Mouse (Mus musculus) T-cell, adult 2 months (primary cell): ENCODE measurements around the gene Tulp4.

Experiments
- DNase-seq: peaks from one replicate; pipeline ENCODE4 v3.0.0; 2022; ENCODE audit warnings: low spot score

Gene Tulp4

DNA sequence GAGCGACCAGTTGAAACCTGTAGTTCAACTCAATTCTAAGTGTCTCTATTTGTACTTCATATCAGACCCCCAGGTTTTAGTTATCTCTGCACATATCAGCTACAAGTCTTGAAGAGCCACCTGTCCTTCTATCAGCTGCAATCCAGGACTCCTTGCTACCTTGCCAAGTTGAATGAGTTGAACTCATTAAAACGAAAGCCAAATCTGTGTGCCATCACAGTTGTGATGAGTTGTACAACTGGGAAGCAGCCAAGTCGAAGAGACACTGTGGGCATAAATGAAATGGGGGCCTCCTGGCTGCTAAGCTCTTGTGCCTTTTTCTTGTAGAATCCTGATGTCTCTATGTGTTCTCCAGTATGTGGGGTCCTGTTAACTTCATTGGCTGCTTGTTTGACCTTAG is 19.2 kb downstream of the Tulp4 start:
- DNase-seq = no peak

DNA sequence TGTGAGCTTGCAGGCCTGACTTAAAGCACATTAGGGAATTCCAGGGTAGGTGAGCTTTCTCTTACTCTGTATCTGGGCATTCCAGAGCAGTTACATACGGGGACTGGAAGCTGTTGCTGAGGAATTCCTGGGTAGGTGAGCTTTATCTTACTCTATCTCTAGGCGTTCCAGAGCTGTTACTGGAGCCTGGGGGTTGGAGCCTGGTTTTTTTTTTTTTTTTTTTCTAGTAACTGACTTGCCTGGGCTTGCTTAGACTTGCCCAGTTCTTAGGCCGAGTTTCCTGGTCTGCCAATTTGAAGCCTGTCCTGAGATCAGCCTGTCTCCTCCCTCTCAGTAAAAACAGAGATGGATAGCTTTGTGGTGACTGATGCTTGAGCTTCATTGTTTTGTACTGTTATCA is 21.8 kb downstream of the Tulp4 start:
- DNase-seq = no peak

DNA sequence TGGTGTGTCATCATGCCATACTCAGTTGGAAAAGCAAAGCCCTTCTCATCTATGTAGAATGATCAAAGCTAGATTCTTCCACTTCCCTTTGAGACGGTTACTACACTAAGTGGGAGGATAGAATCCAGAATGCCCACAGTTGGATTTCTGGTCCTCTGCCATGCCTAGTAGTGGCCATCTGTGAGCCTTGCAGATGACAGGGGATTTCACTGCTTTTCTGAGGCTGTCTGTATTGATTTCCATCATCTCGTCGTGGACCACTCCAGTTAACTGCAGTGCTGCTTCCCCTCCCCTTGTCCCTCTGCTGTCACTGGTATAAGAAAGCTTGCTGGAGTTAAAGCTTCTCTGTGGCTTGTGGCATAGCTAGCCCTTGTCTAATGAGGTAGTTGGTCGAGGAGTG is 23.1 kb downstream of the Tulp4 start:
- DNase-seq = no peak

DNA sequence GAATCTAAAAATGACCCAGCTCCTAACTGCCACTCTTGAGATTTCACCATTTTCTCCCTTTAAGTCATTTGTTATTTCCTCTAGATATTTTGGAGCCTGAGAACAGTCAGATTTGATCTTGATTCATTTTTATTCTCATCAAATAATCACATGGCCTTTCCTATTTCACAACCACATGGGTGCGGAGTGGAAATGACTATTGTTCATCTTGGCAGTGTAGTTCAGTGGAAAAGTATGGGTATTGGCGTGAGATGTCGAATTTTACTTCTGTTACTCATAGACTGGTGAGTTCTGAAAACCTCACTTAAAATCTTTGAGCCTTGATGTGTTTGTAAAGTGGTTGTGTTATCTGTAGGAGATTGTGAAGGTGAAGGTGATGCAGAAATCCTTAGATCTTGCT is 24.8 kb downstream of the Tulp4 start:
- DNase-seq = no peak

DNA sequence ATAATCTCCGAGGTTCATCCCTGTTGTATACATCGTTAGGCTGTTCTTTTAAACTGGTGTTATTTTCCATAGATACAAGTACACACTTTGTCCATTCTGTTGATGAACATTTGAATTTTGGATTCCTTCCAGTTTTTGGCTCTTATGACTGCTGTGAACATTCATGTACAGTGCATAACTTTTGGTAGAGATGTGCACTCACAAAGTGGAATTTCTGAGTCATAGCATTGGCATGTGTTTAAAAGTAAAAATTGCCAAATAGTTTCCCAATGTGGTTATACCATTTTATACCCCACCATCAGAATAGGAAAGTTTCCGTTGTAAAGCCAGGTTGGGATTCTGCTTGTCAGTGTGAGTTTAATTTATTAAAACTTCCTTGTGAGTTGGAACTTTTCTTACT is 34.6 kb downstream of the Tulp4 start:
- DNase-seq = no peak

DNA sequence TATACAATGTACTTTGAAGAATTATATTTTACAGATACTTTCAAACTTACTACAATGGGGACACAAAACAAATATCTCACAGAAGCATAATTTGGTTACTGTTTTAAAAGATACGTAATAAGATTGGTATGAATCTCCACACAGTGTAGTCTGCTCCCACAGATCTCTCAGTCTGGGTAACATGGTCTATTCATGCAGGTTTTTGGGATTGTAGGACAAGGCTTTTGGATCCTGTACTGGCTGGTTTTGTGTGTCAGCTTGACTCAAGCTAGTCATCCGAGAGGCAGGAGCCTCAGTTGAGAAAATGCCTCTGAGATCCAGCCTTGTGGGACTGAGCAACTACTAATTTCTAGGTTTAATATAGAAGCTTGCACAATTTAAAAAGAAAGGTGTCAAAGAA is 35.1 kb downstream of the Tulp4 start:
- no peak for DNase-seq

DNA sequence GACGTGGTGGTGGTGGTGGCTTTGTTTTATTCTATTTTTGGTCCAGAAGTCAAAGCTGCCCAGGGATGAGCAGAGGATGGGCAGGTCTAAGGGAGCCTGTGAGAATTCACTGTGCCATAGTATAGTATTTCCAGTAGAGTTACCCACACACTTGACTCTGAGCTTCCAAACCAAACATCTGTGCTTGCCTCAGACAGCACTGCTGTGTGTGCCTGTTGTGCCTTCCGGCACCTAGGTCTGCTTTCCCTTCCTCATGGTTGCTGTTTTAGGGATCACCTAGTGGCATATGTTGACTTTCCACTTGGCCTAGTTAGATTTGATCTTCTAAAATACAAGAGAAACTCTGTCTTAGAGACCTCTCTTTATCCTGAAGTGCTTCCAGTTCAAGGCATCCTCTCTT is 39.0 kb downstream of the Tulp4 start:
- no peak for DNase-seq

DNA sequence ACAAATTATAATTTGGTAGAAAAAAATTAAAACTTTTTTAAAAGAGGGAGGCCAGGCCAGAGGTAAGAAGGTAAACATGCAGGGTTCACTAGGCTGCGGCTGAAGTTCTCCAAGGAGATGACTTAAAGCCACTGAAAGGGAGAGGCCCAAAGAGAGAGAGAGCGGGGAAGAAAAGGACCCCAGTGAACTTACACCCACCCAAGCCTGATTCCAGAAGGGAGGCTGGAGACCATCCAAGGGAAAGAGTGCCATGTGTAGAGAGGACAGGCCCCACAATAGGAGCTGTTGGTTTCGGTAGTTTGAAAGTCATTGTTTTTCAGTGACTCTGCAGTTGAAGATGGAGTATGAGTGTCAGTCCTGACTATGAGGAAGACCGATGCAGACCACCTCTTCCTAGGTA is 46.7 kb downstream of the Tulp4 start:
- no peak for DNase-seq

DNA sequence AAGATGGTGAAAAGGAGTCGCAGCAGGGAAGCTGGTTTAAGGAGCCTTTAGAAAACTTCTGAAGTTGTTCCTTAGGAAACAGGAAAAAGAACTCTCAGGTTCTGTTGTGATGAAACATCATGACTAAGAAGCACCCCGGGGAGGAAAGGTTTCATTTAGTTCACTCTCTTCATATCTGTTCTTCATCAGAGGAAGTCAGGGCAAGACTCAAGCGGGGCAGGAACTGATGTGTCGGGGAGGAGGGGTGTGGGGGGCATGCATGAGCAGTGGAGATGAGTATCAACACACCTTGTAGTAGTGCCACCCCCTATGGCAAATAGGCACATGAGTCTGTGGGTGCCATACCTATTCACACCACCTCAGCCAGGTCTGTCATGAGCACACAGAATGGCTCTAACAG is 47.3 kb downstream of the Tulp4 start:
- DNase-seq = peak; percentile 37

DNA sequence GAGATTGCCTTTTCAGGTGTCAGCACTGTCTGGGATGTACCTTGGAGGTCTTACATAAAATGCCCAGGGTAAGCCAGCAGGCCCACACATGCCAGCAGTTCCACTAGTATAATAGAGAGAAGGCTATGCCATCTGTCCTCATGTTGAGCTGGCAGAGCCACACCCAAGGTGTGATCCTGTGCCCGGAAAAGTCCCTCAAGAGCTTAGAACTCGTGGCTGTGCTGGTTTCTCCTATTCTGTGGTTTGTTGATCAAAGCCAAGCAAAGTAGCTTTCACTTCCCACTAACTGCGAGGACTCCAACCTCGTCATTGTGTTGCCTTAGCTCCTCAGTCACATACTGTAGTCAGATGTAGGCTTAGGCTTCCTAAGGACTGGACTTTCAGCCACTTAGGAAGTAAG is 48.1 kb downstream of the Tulp4 start:
- peak; percentile 54 for DNase-seq

DNA sequence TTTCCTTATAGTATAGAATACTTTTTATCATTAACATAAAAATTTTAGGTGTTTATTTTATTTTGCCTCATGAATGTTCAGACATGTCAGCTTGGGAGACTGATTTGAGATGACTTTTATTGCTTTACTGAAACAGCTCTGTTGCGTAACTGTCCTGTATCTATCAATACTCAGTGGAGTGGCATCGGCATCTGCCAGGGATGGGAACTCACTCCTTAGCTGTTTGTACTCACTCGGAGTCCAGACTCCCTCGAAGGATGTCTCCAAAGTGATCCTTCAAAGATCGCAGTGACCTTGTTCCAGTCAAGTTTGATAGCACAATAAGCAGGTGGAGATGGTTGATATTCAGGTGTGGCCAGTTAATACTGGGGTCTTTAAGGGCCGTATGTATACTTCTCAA is 54.3 kb downstream of the Tulp4 start:
- DNase-seq = no peak

DNA sequence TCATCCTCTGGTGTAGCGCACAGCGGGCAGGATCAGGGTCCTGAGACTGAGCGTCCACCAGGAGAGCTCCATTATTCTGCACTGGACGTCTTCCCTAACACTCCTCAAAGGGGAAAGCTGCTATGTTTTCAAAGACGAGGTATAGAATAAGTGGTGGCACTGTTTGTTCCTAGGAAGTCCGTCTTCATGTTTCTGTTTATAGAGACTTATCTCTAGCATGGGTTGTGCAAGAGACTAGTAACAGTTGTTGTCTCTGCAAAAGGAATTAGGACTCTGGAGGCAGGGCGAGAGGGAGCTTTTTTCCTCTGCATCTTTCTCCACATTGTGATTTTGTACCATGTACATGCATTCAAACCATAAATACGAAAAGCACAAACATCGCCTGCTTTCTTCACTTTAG is 55.7 kb downstream of the Tulp4 start:
- no peak for DNase-seq

DNA sequence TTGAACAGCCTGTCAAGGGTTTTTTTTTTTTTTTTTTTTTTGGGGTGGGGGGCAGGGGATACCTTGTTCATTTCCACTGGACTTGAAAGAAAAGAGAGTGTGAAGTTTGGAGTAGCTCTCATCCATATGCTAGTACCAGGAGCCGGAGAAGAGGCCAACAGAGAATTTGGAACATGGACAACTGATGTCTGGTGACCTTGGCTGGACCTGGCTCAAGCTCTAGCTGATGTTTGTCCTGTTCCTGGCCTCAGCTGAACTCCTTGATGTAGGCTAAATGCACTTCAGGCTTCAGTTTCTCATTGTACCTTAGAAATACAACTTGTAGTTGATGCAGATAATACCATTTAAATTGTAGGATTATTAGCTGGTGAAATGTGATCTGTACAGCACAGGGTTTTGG is 56.5 kb downstream of the Tulp4 start:
- no peak for DNase-seq

DNA sequence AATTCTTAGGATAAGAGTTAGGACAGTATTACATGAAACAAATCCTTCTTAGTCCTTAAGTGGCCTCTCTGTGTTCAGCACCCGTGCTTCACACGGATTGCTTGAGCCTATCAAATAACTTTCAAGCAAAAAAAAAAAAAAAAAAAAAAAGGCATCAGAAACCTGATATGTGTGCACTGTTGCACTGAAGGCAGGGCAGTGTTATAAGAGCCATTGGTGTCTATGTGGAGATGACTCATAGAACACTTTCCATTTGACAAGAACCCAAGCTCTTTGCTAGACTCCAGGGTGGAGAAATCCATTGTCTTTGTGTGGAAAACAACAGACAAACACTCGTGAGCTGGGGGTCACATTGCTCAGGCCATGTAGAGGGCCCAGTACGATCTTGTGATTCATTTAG is 58.7 kb downstream of the Tulp4 start:
- DNase-seq = no peak

DNA sequence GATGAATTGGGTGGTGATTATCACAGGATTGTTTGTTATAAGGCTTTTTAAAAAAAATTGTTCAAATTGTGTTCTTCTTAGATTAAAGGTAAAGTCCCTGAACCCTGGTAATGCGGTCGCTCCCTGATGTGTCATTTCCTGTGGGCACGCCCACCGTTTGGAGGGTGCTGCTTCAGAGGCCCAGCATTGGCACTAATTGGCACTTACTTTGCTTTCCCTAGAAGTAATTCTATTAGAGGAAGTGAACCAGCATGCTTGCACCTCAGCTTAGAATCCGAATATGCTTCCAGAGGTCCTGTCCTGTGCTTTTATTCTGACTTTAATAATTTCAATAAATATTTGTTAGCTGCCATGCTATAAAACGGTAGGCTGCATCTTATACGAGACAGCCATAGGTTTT is 66.2 kb downstream of the Tulp4 start:
- DNase-seq = peak; percentile 39

DNA sequence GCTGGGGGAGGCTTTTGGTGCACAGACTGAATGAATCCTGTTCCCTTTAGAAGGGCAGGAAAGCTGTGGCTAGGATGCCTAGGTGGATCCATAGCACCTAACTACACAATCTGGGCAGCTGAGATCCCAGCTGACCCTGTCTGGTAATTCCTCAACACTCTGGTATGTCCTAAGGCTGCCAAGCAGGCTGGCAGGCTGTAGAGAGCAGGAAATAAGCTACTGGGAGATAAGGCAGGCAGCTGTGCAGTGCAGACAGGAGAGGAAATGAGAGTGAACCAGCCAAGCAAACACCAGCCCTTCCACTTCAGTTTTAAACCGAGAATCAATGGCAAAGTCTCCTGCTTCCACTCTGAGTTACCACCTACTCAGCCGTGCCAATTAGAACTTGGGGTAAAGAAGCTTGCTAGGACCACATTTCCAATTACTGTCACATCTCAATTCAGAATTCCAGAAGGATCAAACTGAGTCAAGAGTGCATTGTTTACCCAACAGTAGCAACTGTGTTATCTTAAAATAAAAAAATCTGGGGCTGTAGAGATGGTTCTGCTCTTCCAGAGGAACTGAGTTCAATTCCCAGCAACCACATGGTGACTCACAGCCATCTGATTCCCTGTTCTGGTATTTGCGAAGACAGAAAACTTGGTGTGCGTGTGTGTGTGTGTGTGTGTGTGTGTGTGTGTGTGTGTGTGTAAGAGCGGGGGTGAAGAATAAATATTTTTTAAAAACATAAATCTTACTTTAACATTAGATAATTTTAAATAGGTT is 66.9 kb downstream of the Tulp4 start:
- DNase-seq = peak; percentile 10

DNA sequence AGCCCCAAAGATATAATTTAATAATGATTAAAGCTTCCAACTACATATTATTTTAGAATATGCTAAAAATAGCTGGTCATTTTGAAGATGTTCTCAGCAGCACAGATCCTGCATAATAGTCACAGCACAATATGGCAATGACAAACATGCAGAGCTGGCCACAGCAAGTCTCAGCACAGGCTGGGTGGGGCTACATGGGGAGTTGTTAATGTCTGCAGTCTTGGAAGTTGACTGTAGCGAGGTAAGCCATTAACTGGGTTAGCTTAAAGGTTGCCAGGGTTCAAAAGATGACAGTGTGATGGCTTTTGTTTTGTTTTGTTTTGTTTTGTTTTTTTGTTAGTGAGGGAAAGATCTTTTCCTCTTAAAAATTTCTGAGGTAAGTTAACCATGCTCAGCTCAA is 68.3 kb downstream of the Tulp4 start:
- no peak for DNase-seq

DNA sequence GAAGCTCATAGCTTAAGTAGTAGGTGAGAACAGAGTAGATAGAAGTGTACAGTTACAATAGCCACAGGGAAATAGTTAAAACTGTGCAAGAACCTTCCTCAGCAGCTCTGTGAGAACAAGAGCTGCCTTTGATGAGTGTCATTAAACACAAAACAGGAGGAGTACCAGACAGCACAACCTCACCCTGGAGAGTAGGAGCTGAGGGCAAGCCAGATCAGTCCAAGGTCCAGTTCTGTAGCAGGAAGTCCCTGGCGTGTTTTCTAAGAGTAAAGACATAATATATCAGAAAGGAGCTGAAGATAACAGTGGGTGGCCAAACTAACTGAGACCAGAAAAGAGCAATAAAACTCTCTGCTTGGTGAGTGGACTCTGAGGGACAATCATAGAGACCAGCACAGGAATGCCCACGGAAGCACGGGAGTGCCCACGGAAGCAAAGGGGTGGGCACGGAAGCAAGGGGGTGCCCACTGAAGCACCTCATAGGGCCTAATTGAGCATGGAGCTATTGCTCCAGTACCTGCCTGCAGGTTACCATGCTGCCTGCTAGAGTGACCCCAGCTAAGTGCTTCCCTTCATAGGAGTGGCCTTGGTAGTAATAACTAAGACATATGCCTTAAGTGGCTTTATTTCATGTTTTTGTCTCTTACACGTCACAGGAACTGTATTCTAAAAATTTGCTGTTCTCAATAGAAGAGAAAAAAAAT is 72.5 kb downstream of the Tulp4 start:
- DNase-seq = no peak

DNA sequence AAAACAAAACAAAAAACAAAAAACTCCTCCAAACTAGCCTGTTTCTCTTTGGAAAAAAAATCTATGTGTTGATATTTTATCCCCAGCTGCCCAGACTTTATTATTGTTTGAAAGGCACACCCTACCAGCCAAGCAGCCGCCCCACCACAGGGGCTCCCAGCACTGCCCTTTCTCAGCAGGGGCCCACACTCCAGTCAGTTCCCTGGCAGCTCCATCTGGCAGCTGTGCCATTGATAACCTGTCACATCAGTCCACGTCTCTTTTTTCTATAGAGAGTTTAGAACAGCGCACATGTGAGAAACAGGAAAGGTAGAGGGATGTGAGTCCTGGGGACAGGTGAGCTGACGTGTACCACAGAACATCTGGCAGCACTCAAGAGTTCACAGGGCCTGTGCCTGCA is 73.2 kb downstream of the Tulp4 start:
- no peak for DNase-seq

DNA sequence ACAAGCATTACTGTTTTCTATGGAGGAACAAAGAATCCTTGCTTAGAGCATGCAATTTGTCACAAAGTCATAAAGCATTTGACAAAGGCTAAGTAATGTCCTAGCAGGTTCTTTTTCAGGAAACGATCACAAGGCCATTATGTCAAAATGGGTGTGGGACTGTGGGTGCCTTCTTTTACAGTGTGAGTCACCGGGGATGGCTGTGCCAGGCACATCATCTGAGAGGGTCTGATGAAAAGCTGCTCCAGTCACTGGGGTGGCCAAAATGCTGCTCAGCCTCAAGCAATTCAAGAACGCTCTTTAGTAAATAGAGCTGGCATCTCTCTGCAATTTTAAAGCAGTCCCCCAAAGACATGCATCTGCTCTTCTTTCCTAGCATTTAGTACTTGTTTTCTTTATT is 74.2 kb downstream of the Tulp4 start:
- no peak for DNase-seq

DNA sequence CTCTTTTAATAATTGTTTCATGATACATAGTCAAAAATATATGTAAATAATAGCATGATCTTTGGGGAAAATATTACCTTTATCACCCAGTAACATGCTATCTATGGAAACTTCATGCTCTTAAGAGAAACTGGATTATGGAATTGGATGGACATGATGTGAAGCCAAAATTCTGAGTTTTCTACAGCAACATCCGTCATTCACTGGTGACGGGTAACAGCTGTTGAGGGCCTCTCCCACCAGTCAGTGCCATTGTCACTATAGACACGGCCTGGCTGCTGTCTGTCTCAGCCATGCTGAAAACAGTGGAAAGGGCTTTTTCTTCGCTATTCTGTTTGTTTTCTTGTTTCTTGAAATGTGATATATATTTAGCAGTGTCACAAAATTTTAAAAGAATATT is 76.5 kb downstream of the Tulp4 start:
- DNase-seq = no peak

DNA sequence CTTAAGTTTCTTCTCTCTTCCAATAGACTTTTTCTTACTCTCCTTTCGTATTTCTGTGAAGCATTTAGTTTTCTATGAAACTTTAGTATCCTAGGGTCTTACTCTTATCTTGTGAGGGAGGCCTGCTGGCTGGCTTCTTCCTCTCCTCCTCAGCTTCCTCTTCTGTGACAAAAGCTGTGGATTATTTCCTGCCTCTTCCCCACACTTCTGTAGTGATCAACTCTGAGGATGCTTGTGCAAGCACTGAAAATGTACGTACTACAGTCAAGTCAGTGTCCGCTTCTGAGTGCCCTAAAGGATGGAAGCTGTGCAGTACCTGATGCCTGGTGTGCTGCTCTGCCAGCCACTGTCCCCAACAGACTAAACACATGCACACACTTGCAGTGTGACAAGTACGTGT is 80.4 kb downstream of the Tulp4 start:
- no peak for DNase-seq

DNA sequence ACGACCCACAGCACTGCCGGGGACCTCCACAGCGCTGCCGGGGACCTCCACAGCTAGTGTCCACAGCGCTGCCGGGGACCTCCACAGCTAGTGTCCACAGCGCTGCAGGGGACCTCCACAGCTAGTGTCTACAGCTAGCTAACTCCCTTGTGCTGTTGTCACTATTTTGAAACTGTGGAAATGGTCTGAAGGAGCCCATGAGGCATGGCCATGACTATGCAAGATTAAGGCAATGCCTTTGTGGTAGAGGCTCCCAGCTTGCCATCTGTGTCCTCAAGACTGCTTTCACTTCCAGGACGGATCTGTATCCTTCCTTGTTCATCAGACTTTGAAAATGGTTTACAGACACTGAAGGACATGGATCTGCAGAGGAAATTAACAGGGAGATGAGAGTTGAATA is 80.9 kb downstream of the Tulp4 start:
- DNase-seq = no peak

DNA sequence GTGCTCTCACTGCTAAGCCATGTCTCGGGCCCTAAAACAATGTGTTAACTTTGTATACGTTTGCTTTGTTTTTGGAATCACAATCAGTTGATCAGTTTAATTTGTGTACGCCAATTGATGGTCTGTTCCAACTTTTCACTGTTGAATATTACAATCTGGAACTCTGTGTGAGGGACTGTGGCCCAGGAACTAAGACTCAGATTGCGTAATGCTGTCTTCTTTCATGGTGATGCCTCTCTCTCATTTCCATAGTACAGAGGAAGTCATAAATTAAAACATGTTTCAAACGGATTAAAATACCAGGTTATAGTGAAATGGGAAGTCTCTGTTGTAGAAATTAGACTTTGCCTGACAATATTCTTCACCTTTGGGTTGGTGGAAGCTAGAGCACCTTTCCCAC is 83.0 kb downstream of the Tulp4 start:
- no peak for DNase-seq
